Mouse (Mus musculus) cerebellum, adult 2 months (tissue): ENCODE results near the gene Gm17509.

Experiments
- CTCF ChIP-seq: fragments of 200-500 bp; IDR thresholded peaks from 2 replicates; pipeline ENCODE4 v1.5.1; 2011; ENCODE audit warnings: low read depth, mild to moderate bottlenecking, control low read depth, low read length, moderate library complexity, borderline replicate concordance; ENCODE audit not compliant: insufficient read depth
- POLR2A ChIP-seq: fragments of 200-500 bp; IDR thresholded peaks from 2 replicates; pipeline ENCODE4 v1.6.1; 2011; ENCODE audit warnings: low read length, control low read depth, borderline replicate concordance; ENCODE audit not compliant: insufficient read depth

- TF ChIP-seq CTCF (no peak), POLR2A (no peak)
These were observed 16.2 kb downstream of the Gm17509 start for GRCm38 (mm10) chr13:117204685-117205084.
